8 mouse cellular contexts compared by ENCODE assay signal in genomic region chr14:19839600-19840332, GRCm38 (mm10). TPM values are rescaled to one million over a fixed set of nuclear protein-coding genes. Genes with fewer than 3 reads are reported as not detected.
DNase-seq lines count a peak whose midpoint lies in the region; ATAC-seq and TF ChIP-seq lines count a peak whose summit lies in the region.

No protein-coding gene starts in this region.

- no peaks in the 10 kb centered on the region for H3K9me3 ChIP-seq in forebrain, embryonic 16.5 days (ENCODE audit: control insufficient read depth, low read length)
- H3K9me3 ChIP-seq in neural tube, embryonic 15.5 days (replicated peaks), result no peaks in the 10 kb centered on the region

- no peaks in the 10 kb centered on the region for H3K36me3 ChIP-seq in forebrain, embryonic 16.5 days (ENCODE audit: control insufficient read depth, insufficient read depth)
- no peaks in the 10 kb centered on the region for H3K36me3 ChIP-seq in neural tube, embryonic 15.5 days

- peak; percentile 29 for DNase-seq in MEL-GATA-1-ER (ENCODE audit: extremely low read depth, low read depth)
- peak; percentile 71 to 83 for DNase-seq in cerebellum, adult 18-20 months
- peak; percentile 2 for DNase-seq in heart, postnatal 25 days (ENCODE audit: low spot score)
- peak; percentile 59 to 91 for DNase-seq in layer of hippocampus, adult 18-20 months (ENCODE audit: low spot score in 2 of 2)
- DNase-seq in lung, adult 2 months, result peak; percentile 58
- DNase-seq in thymus, postnatal 25 days, result peak; percentile 68

- WGBS in forebrain, embryonic 16.5 days, result 17% methylated on average over 15 of the region's 15 CpGs
- WGBS in lung, adult 2 months, result 22% methylated on average over 15 of the region's 15 CpGs
- WGBS in neural tube, embryonic 15.5 days, result 24% methylated on average over 15 of the region's 15 CpGs

- 0 out of 2 replicates have a peak overlapping the region, but pooled peaks have one; percentile 20 for H3K9ac ChIP-seq in forebrain, embryonic 16.5 days (replicated peaks; ENCODE audit: low read depth, low read length)
- H3K9ac ChIP-seq in neural tube, embryonic 15.5 days (replicated peaks), result peak overlapping the region; percentile 42; the same call in 1 of the 2 replicates

- H3K4me1 ChIP-seq in forebrain, embryonic 16.5 days (replicated peaks; ENCODE audit: control insufficient read depth, insufficient read depth, low read length), result no peaks in the 10 kb centered on the region
- H3K4me1 ChIP-seq in lung, adult 2 months (ENCODE audit: control insufficient read depth, insufficient read depth, low read length), result no peaks in the 10 kb centered on the region
- H3K4me1 ChIP-seq in neural tube, embryonic 15.5 days, result peaks cover 2% of the 10 kb centered on the region; the same call in 1 of the 2 replicates

- intact Hi-C loops in heart, postnatal 25 days (cut with DNase I), result loop anchor here (1.0 to 5.0 kb wide), 3 partner anchors 133 to 419 kb away; no protein-coding TSS in a partner anchor

- peak; percentile 81 for ATAC-seq in forebrain, embryonic 16.5 days
- ATAC-seq in neural tube, embryonic 15.5 days (ENCODE audit: low FRiP score), result peak; percentile 66; the same call in 1 of the 2 replicates

- no peak for TF ChIP-seq POLR2A in lung, adult 2 months (IDR thresholded peaks at IDR 0.05; ENCODE audit: borderline replicate concordance, extremely low read depth, low read depth, low read length)

- no peak overlapping the region for H3K27ac ChIP-seq in forebrain, embryonic 16.5 days (ENCODE audit: low read length)
- no peak overlapping the region for H3K27ac ChIP-seq in neural tube, embryonic 15.5 days (replicated peaks)

- no peaks in the 10 kb centered on the region for H3K27me3 ChIP-seq in forebrain, embryonic 16.5 days (replicated peaks; ENCODE audit: control insufficient read depth, insufficient read depth, low read length)
- H3K27me3 ChIP-seq in neural tube, embryonic 15.5 days (replicated peaks), result no peaks in the 10 kb centered on the region

- peak; percentile 21 for TF ChIP-seq CTCF in lung, adult 2 months (IDR thresholded peaks at IDR 0.05; ENCODE audit: insufficient read depth, low read length)

- no peak overlapping the region for H3K4me3 ChIP-seq in forebrain, embryonic 16.5 days (replicated peaks; ENCODE audit: low read length)
- peak overlapping the region; percentile 15 for H3K4me3 ChIP-seq in lung, adult 2 months (replicated peaks; ENCODE audit: extremely low read depth, low read depth, low read length)
- H3K4me3 ChIP-seq in neural tube, embryonic 15.5 days (replicated peaks), result peak overlapping the region; percentile 24; the same call in 1 of the 2 replicates

- peak overlapping the region; percentile 45 for H3K4me2 ChIP-seq in forebrain, embryonic 16.5 days (ENCODE audit: low read length)
- peak overlapping the region; percentile 56 for H3K4me2 ChIP-seq in neural tube, embryonic 15.5 days

RNA-seq across cellular contexts. Expression of gene Rtraf, which starts 16.1 kb away (rescaled TPM):
- 163 and 184 TPM in 2 replicates for polyA plus RNA-seq in forebrain, embryonic 16.5 days (2015; fragmentation: Nextera tagmentation; extraction: Ambion mirVana)
- 10 to 100 TPM; 65.5 to 70.4 TPM for total RNA-seq in heart, postnatal 25 days (2021)
- 10 to 100 TPM; 53.9 to 55.4 TPM for total RNA-seq in layer of hippocampus, adult 18-20 months (2021)
- 18.0 TPM in 2 replicates for polyA plus RNA-seq in lung, adult 2 months (2012; rRNA removed)
- polyA plus RNA-seq in neural tube, embryonic 15.5 days (2015; fragmentation: Nextera tagmentation; extraction: Ambion mirVana), result 156 and 162 TPM in 2 replicates

Comparison
In these comparisons a context has a peak if more than half of its experiments do, and no peak if none do; other contexts are left out.
1. DNase-seq: peak in every context shown above with its lines; median percentile 77 in cerebellum, adult 18-20 months; 75 in layer of hippocampus, adult 18-20 months; 68 in thymus, postnatal 25 days; 58 in lung, adult 2 months; 29 in MEL-GATA-1-ER; 2 in heart, postnatal 25 days.